Mouse (Mus musculus) hindbrain, embryonic 16.5 days (tissue): ENCODE measurements around the gene Srpx2. TPM values are rescaled to one million over a fixed set of nuclear protein-coding genes. Genes with fewer than 3 reads are reported as not detected.

Experiments used
- polyA plus RNA-seq: library from polyadenylated mRNA; unstranded; fragments of >200 nt; fragmentation: Nextera tagmentation; extraction: Ambion mirVana; gene quantifications from 2 replicates; pipeline ENCODE4 v1.2.1, GENCODE M21; 2015

Srpx2 gene
- polyA plus RNA-seq, 1 experiment from 2014 or later: 1.2 TPM

Other genes starting within 250 kb of the Srpx2 start
- 14.6 and 18.8 TPM in 2 replicates for gene Pcdh19, start 219.4 kb upstream of the Srpx2 start, polyA plus RNA-seq
- 0.66 and 19.2 TPM in 2 replicates for gene Tnmd, start 57.4 kb upstream of the Srpx2 start, polyA plus RNA-seq
- 273 and 288 TPM in 2 replicates for gene Tspan6, start 10.0 kb upstream of the Srpx2 start, polyA plus RNA-seq
- 0.99 and 1.0 TPM in 2 replicates for gene Sytl4, start 73.4 kb downstream of the Srpx2 start, polyA plus RNA-seq
- gene Cstf2, start 150.8 kb downstream of the Srpx2 start, polyA plus RNA-seq: 65.9 and 68.2 TPM in 2 replicates